Mouse (Mus musculus): ENCODE data around the gene Sod2.

- TF ChIP-seq CTCF (IDR thresholded peaks at IDR 0.05; ENCODE audit: low read depth), result peak; percentile 26; the same call in 1 of the 2 replicates
- no peak for TF ChIP-seq EP300 (optimal IDR thresholded peaks at IDR 0.05)
These were observed 14.8 kb upstream of the Sod2 start for GRCm38 (mm10) chr17:12991635-12992358.
